Mouse (Mus musculus) liver, embryonic 14.5 days (tissue): ENCODE data around the gene Dok1. TPM values are rescaled to one million over a fixed set of nuclear protein-coding genes. Genes with fewer than 3 reads are reported as not detected.

Source experiments
- ATAC-seq: fragments of 200-750 bp; cut with Nextera tagmentation; 2 replicates; pipeline ENCODE4 v1.8.0; 2017; ENCODE audit warnings: moderate number of reproducible peaks, mild to moderate bottlenecking, moderate library complexity; ENCODE audit not compliant: insufficient read depth
- DNase-seq, 3 experiments: peaks; one replicate each; pipeline ENCODE4 v3.0.0-alpha.2; 2012 to 2013; ENCODE audit warnings: low read depth in 3 of 3, low spot score in 3 of 3
- H3K27ac ChIP-seq: fragments of 300-500 bp; sonication (generic); 2 replicates; pipeline ENCODE4 v1.5.1; 2014; ENCODE audit warnings: moderate library complexity, mild to moderate bottlenecking, control low read depth, inconsistent platforms
- H3K27me3 ChIP-seq: fragments of 300-500 bp; sonication (generic); 2 replicates; pipeline ENCODE4 v1.6.1; 2014; ENCODE audit warnings: mild to moderate bottlenecking, low read length, moderate library complexity; ENCODE audit not compliant: control insufficient read depth, insufficient read depth
- H3K36me3 ChIP-seq: fragments of 300-500 bp; sonication (generic); replicated peaks from 2 replicates; pipeline ENCODE4 v1.6.1; 2014; ENCODE audit warnings: low read depth; ENCODE audit not compliant: control insufficient read depth, insufficient read depth
- H3K4me1 ChIP-seq, 2 experiments: fragments of 200-500 bp in 1 of 2; fragments of 300-500 bp in 1 of 2; sonication (generic) in 1 of 2; replicated peaks; 2 replicates each; pipeline ENCODE4 v1.6.1; 2012 to 2014; ENCODE audit warnings: antibody characterized with exemption in 1 of 2, inconsistent platforms in 1 of 2, low read length in 1 of 2; ENCODE audit not compliant: control insufficient read depth in 2 of 2, insufficient read depth in 2 of 2
- H3K4me2 ChIP-seq: fragments of 300-500 bp; sonication (generic); 2 replicates; pipeline ENCODE4 v1.6.1; 2014; ENCODE audit warnings: low read depth, mild to moderate bottlenecking, control low read depth, moderate library complexity
- H3K4me3 ChIP-seq, 2 experiments: fragments of 200-500 bp in 1 of 2; fragments of 300-500 bp in 1 of 2; sonication (generic) in 1 of 2; 2 replicates each; pipeline ENCODE4 v1.5.1; 2012 to 2014; ENCODE audit warnings: low read depth in 2 of 2, low read length in 2 of 2, mild to moderate bottlenecking in 2 of 2, control low read depth in 1 of 2, inconsistent platforms in 1 of 2, moderate library complexity in 1 of 2; ENCODE audit not compliant: insufficient read depth in 1 of 2
- H3K9ac ChIP-seq: fragments of 300-500 bp; sonication (generic); replicated peaks from 2 replicates; pipeline ENCODE4 v1.6.1; 2014; ENCODE audit warnings: mild to moderate bottlenecking, control low read depth, moderate library complexity
- H3K9me3 ChIP-seq: fragments of 300-500 bp; sonication (generic); 2 replicates; pipeline ENCODE4 v1.6.1; 2016; ENCODE audit warnings: low read length, mixed read lengths; ENCODE audit not compliant: control insufficient read depth
- CTCF ChIP-seq: IDR thresholded peaks from 2 replicates; pipeline ENCODE4 v1.5.1; 2016; ENCODE audit warnings: antibody characterized with exemption, low read depth, control low read depth
- EP300 ChIP-seq: IDR thresholded peaks from 2 replicates; pipeline ENCODE4 v1.6.1; 2016; ENCODE audit warnings: antibody characterized with exemption, low read depth
- WGBS: fragments of 180-500 bp; shearing (Covaris S2); extraction: QIAGEN DNeasy Blood & Tissue Kit; methylation state at CpG from one replicate; pipeline ENCODE4 v1.1.7; 2014; ENCODE audit not compliant: insufficient replicate concordance; 5-methylcytosine and 5-hydroxymethylcytosine counted together
- polyA plus RNA-seq, 2 experiments: library from polyadenylated mRNA; depleted of rRNA in 1 of 2; stranded (reverse) in 1 of 2; unstranded in 1 of 2; fragments of >200 nt; fragmentation: Nextera tagmentation in 1 of 2; extraction: Ambion mirVana in 1 of 2; gene quantifications; 2 replicates each; pipeline versions ENCODE4 v1.2.1 to v1.2.3; 2012 to 2014

The Dok1 gene
- polyA plus RNA-seq, 2 experiments, result 12.7 to 14.9 TPM

DNA sequence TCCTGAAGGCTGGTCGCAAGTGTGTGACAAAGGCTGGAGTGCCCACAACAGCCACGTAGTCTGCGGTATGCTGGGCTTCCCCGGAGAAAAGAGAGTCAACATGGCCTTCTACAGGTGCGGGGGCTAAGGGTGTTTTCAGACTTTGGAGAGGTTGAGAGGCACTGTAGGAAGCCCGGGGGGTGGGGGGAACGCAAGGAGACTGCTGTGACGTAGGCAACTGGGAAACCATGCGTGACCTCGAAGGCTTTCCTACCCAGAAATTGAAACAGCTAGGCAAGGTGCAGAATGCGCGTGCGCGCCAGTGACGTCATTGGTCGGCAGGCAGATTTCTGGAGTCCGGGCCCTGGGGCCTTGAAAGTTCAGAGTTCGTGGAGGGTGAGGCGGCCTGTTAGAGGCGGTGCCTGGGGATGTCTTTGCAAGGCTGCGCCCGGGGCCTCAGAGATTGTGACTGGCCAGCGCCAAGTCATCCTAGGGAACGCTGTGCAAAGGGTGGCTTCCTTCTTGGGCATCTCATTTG lies 5.3 kb upstream of the Dok1 start:
- 13% methylated on average over 24 of the region's 24 CpGs for WGBS
- Histone ChIP-seq H3K4me2 (peak overlapping the region; percentile 63), H3K4me3 (peak overlapping the region in 1 of 2 experiments; percentile 25; a peak in 2 of 4 replicates), H3K9ac (peak overlapping the region; percentile 54), H3K4me1 (peaks cover 24 to 28% of the 10 kb centered on the region in 2 experiments), H3K36me3 (no peaks in the 10 kb centered on the region), H3K27ac (peak overlapping the region; percentile 96), H3K9me3 (no peaks in the 10 kb centered on the region), H3K27me3 (no peaks in the 10 kb centered on the region; the same call in 1 of the 2 replicates)
- ATAC-seq (peak; percentile 99), DNase-seq (peak; percentile 88 to 93 (median 89))
- TF ChIP-seq CTCF (no peak), EP300 (peak; percentile 55)

DNA sequence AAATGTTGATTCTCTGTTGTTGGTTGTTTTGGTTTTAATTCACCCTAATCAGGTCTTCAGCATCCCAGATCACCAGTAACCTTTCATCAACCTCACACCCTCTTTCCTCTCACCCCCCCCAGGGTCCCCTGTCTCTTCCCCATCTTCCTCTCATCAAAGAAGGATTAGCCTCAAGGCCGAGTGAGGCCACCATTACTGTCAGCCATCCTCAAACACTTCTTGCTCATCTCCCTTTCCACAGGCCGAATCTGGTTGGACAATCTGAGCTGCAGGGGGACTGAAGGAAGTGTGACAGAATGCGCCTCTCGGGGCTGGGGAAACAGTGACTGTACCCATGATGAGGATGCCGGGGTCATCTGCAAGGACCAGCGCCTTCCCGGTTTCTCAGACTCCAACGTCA lies 3.9 kb upstream of the Dok1 start:
- H3K27me3 ChIP-seq, result no peaks in the 10 kb centered on the region; the same call in 1 of the 2 replicates
- WGBS, result 76% methylated on average over 8 of the region's 8 CpGs
- H3K9ac ChIP-seq, result no peak overlapping the region
- no peaks in the 10 kb centered on the region for H3K9me3 ChIP-seq
- no peak for ATAC-seq
- H3K27ac ChIP-seq, result no peak overlapping the region
- no peak overlapping the region for H3K4me3 ChIP-seq
- 0 out of 2 replicates have a peak, but pooled peaks cover under 1% of the 10 kb centered on the region for H3K36me3 ChIP-seq
- peaks cover 26 to 32% of the 10 kb centered on the region in 2 experiments for H3K4me1 ChIP-seq
- H3K4me2 ChIP-seq, result no peak overlapping the region
- DNase-seq, result no peak
- TF ChIP-seq EP300, result no peak
- TF ChIP-seq CTCF, result no peak

DNA sequence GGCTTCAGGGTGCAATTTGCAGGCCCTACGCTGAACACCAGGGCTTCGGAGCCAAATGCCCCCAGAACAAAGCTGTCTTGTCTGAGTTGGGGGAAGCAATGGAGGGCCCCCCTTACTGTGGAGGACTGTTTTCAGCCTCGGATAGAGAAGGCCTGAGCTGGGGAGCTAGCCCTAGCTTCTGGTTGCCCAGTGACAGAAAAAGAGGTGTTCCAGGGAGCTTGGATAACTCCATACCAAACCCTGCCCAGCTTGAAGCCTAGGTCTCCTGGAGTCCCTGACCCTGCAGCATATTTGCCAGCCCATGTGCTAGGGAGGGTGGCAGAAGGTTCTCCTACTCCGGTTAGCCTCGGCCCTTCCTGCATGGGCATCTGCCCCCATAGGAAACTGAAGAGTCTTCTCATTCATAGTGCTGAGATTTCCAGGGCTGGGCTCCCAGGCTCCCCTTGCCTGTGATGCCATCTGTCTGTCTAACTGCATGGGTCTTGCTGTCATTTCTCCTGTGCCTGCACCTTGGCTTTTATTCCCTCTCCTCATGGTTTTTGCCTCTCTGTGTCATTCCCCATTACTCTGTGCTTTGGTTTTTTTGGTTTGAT lies 1.3 kb upstream of the Dok1 start:
- H3K27ac ChIP-seq, result no peak overlapping the region
- H3K9me3 ChIP-seq, result no peaks in the 10 kb centered on the region
- H3K4me2 ChIP-seq, result peak overlapping the region; percentile 94
- 73% methylated on average over 5 of the region's 5 CpGs for WGBS
- H3K4me3 ChIP-seq, result peak overlapping the region in 1 of 2 experiments; percentile 82; a peak in 1 of 4 replicates
- TF ChIP-seq EP300 (no peak), CTCF (no peak)
- peaks cover 17% of the 10 kb centered on the region for H3K36me3 ChIP-seq
- no peaks in the 10 kb centered on the region; the same call in 1 of the 2 replicates for H3K27me3 ChIP-seq
- DNase-seq (no peak), ATAC-seq (no peak)
- H3K4me1 ChIP-seq, result peaks cover 26 to 27% of the 10 kb centered on the region in 2 experiments
- no peak overlapping the region for H3K9ac ChIP-seq

DNA sequence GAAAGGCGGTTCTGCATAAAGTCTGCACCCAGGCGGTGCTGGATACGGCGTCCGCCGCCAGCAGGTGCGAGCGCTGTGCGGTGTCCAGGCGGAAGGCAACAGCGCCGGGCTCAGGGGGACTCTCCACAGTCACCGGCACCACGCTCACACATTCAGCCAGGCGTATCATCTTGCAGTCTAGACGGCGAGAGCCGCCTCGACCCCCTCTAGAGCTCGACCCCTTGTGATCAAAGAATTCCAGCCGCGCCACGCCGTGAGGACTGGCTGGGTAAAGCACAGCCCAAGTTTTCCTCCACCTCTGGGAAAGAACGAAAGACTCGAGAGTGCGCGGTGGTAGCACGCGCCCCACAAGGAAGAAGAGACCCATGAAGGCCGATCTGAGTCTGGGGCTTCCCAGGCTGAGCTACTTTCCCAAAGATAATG lies 491 bp downstream of the Dok1 start:
- TF ChIP-seq EP300, result no peak
- peak; percentile 74 for TF ChIP-seq CTCF

DNA sequence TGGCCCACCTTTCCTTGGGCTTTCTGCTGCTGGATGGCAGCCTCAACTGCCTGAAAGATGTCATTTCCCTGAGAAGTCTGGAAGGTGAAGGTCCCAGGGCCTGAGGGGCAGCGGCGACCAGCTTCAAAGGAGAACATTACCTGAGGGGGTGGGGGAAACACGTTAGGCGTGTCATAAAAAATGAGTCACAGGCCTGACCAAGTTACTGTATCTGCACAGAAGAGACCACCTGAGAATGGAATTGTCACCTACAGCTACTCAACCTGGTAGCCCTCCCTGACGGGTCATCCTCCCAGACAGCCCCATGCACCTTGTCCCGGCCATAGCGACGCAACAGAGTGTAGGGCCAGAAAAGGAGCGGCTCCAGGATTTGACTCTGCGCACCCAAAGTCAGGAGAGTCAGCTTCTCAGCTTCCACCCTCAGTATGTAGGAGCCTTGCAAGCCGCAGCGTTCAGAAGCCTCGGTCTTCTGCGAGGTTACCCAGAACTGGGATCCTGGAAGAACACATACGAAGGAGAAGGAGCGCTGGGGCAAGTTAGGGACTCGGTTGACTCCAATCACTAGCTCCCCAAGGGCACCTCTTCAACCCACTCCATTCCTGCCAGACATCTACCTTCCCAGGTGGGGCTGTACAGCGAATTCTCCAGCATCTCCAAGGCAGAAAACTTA lies 1.2 kb downstream of the Dok1 start:
- Histone ChIP-seq H3K4me1 (peaks cover 13 to 18% of the 10 kb centered on the region in 2 experiments), H3K27me3 (no peaks in the 10 kb centered on the region; the same call in 1 of the 2 replicates), H3K9me3 (no peaks in the 10 kb centered on the region), H3K36me3 (peaks cover 17% of the 10 kb centered on the region), H3K27ac (peak overlapping the region; percentile 85), H3K4me3 (peak overlapping the region; percentile 82 to 95), H3K4me2 (peak overlapping the region; percentile 94), H3K9ac (peak overlapping the region; percentile 96)
- TF ChIP-seq CTCF (no peak), EP300 (no peak)
- no peak for DNase-seq
- 62% methylated on average over 18 of the region's 18 CpGs for WGBS
- ATAC-seq, result no peak

More for the DNA sequence above, 491 bp downstream of the Dok1 start:
- DNase-seq (no peak), ATAC-seq (peak; percentile 68)
- peak overlapping the region; percentile 82 to 95 for H3K4me3 ChIP-seq
- H3K4me2 ChIP-seq, result peak overlapping the region; percentile 94
- H3K9me3 ChIP-seq, result no peaks in the 10 kb centered on the region
- peaks cover 13 to 18% of the 10 kb centered on the region in 2 experiments for H3K4me1 ChIP-seq
- peaks cover 17% of the 10 kb centered on the region for H3K36me3 ChIP-seq
- under 1% methylated on average over 31 of the region's 31 CpGs for WGBS
- peak overlapping the region; percentile 96 for H3K9ac ChIP-seq
- peak overlapping the region; percentile 85 for H3K27ac ChIP-seq
- no peaks in the 10 kb centered on the region; the same call in 1 of the 2 replicates for H3K27me3 ChIP-seq
